Mouse (Mus musculus): ENCODE results near the gene Osgin1.

Gene Osgin1

DNA sequence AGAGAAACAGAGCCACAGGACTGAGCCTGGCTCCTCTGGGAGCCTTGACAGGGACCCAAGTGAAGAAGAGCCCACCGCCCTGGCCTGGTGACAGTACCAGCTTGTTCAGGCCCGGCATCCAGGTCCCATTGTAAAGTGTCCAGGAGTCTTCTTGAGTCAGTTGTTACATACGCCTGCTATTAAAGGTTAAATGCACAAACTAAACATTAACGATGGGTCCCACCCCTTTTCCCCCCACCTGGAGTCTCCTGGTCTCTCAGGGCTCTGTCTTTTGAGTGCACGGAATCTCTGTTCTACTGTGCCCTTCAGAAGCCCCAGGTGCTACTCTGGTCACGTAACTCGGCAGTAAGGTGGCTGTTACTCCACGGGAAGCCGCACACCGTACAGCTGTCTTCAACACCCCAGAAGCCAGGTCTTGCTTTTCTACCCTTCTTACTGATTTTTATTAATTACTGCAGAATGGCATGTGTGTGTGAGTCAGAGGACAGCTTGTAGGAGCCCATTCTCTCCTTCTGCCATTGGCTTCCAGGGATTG lies 9.7 kb upstream of the Osgin1 start:
- DNase-seq (ENCODE audit: low read depth), result no peak

DNA sequence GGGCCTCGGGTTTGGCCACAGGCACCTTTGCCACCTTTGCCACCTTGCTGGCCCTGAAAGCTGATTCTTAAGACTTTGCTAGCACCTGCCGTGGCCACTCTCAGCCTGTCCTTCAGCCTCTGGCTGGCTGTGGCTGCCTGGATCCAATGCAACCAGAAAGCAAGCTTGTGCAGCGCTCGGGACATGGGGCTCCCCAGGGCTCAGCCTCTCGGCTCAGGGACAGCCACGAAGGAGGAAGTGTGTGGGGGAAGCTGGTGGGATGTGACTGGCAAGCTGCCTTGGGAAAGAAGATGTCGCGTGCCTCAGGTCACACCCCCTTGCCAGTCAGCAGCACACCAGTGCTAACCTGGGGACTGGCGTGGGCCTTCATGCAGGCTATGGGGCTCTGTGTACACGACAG lies 9.2 kb upstream of the Osgin1 start:
- no peak for DNase-seq (ENCODE audit: low read depth)

- DNase-seq (ENCODE audit: low read depth), result no peak
Measured at GRCm38 (mm10) chr8:119425533-119425932, 8.4 kb upstream of the Osgin1 start.

GRCm38 (mm10) chr8:119426069-119426735 lies 7.7 kb upstream of the Osgin1 start:
- DNase-seq (ENCODE audit: low read depth), result no peak

DNA sequence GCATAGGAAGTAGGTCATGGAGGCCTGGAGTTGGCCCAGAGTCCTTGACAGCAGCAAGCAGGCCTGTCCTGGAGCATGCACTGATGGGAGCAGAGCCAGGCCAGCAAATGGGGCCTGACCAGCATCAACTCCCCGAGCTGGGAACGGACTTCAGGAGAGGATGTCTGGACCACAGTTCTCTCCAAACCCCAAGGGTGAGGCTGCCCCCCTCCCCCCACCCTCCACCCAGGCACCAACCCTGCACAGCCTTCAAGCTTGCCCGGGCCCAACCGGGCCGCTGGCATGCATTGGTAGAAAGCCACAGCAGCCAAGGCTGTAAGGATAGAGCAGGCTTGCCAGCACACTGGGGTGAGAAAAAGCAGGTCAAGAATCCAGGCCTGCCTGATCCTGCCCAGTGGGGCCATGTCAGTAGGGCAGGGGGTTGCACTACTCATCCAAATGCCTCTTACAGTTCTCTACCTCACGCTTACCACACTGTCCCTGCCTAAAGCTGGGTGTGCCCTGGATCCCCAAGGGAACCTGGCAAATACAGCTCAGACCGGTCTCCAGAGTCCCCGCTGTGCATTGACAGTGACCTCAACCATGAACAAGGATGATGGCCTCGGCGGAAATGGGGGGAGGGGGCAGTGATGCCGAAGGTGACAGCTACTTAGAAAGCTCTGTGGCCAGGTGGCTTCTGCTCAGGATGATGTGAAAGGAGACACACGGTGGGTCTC lies 6.1 kb upstream of the Osgin1 start:
- peak; percentile 49 for DNase-seq (ENCODE audit: low read depth)

- DNase-seq (ENCODE audit: low read depth), result peak; percentile 87
Measured at GRCm38 (mm10) chr8:119428350-119428740, 5.6 kb upstream of the Osgin1 start.

GRCm38 (mm10) chr8:119428766-119429327 lies 5.1 kb upstream of the Osgin1 start:
- peak; percentile 37 for DNase-seq (ENCODE audit: low read depth)

- peak; percentile 65 for DNase-seq (ENCODE audit: low read depth)
Measured at GRCm38 (mm10) chr8:119429552-119429951, 4.4 kb upstream of the Osgin1 start.

DNA sequence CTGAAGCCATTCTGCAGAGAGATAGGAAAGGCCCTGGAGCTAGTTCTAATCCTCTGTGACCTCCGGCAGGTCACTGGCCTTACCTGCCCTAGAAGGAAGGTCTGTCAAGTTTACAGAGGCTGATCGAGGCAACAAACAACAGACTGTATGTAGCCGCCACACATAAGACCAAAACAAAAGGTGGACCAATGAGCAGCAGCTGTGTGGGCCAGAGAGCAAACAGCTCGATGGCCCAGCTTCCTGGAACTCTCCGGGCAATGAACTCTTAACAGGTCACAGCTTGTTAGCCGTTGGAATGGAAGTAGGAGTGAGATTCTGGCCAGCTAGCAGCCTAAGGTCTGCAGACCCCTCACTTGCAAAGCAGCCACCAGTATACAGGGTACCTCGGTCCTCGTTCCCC lies 3.7 kb upstream of the Osgin1 start:
- no peak for DNase-seq (ENCODE audit: low read depth)

DNA sequence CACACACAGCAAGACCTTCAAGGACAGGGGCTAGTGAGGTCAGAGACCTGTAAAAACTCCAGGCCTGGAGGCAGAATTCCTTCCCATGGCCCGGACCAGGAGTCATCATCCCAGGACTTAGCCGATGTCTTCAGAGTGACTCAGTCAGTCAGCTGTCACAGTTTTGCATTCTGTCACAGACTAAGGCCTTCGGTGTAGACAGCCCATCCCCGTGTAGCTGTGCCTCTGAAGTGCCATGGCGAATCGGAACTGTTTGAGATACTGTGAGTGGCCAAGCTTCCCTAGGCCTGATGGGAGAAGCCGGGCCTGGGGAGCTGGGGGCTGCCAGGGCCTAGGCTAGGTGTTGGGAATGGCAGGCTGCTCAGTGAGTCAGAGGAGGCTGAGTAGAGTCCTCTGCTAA lies 3.2 kb upstream of the Osgin1 start:
- DNase-seq (ENCODE audit: low read depth), result no peak

- DNase-seq (ENCODE audit: low read depth), result no peak
Measured at GRCm38 (mm10) chr8:119432372-119432771, 1.6 kb upstream of the Osgin1 start.

- no peak for DNase-seq (ENCODE audit: low read depth)
Measured at GRCm38 (mm10) chr8:119434569-119434968, 645 bp downstream of the Osgin1 start.

GRCm38 (mm10) chr8:119435527-119435926 lies 1.6 kb downstream of the Osgin1 start:
- DNase-seq (ENCODE audit: low read depth), result no peak

GRCm38 (mm10) chr8:119436331-119436730 lies 2.4 kb downstream of the Osgin1 start:
- no peak for DNase-seq (ENCODE audit: low read depth)

GRCm38 (mm10) chr8:119436933-119437332 lies 3.0 kb downstream of the Osgin1 start:
- DNase-seq (ENCODE audit: low read depth), result peak; percentile 92

DNA sequence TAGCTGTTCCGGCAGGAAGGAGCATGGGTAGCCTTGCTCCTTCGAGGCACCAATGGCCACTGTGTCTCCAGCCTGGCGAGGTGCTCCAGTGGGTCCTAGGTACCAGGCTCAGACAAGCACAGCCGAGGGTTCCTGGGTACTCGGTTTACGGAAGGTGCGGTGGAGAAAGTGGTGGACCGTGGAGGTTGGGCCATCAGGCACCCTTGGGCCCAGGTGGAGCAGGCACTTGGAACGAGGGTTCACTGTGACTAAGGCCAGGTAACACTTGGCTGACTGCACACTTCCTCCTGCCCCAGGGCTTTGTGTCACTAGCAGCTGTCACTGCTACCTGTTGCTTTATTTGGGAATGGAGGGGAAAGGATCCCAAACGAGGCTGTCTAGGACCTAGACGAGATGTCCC lies 3.6 kb downstream of the Osgin1 start:
- DNase-seq (ENCODE audit: low read depth), result peak; percentile 24

- DNase-seq (ENCODE audit: low read depth), result no peak
Measured at GRCm38 (mm10) chr8:119438876-119439275, 5.0 kb downstream of the Osgin1 start.

GRCm38 (mm10) chr8:119439424-119439823 lies 5.5 kb downstream of the Osgin1 start:
- DNase-seq (ENCODE audit: low read depth), result no peak

DNA sequence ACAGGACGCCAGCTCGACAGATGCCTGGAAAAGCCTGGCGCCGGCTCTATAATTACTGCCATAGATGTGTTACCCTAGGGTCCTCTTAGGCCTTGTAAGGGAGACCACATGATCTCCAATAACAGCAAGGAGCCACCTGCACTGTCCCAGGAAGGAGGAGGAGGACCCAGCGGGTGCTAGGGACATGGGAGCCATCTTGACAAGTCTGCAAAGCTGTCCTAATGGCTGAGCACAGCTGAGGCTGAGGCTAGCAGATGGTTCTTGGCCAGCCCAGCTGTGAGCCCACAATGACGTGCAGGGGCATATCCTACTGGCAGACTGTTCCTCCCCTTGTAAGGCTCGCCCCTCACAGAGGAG lies 5.9 kb downstream of the Osgin1 start:
- no peak for DNase-seq (ENCODE audit: low read depth)

GRCm38 (mm10) chr8:119440250-119440951 lies 6.5 kb downstream of the Osgin1 start:
- DNase-seq (ENCODE audit: low read depth), result peak; percentile 92

DNA sequence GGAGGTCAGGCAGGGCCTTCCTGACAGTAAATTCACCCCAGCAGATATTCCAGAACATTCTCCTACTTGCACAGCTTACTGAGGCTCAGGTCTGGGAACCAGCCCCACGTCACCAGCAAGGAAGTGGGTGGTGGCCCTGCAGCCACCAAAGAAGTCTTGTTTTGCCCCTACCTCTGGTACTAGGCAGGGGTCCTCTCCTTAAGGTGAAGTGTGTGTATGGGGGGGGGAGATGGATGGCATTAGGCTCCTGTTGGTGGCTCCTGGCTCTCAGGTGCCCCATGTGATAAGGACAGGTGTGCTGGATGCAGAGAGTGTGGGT lies 7.0 kb downstream of the Osgin1 start:
- no peak for DNase-seq (ENCODE audit: low read depth)

DNA sequence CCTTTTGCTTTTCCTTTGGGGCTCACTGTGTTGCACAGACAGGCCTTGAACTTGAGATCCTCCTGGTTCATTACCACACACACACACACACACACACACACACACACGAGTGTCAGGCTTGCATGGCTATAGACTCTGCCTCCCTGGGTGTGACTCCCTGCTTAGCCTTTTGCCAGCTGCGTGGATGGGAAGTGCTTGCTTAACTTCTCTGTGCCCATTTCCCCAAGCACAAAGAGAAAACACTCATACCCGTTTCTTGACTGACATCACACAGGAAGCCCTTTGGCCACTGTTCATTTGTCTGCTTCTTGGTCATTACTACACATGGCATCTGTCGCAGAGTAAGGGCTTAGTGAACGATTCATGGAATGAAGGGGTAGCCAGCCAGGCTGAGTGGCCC lies 8.1 kb downstream of the Osgin1 start:
- no peak for DNase-seq (ENCODE audit: low read depth)

- no peak for DNase-seq (ENCODE audit: low read depth)
Measured at GRCm38 (mm10) chr8:119442970-119443369, 9.0 kb downstream of the Osgin1 start.

All from NIH3T3 (cell line).